Mouse (Mus musculus): ENCODE data around the gene Cacng7. TPM values are rescaled to one million over a fixed set of nuclear protein-coding genes. Genes with fewer than 3 reads are reported as not detected.
A peak's percentile ranks its signal among the peaks of the same experiment; 100 is the strongest.

Gene Cacng7
- total RNA-seq, 4 experiments from 2014 or later = 173 to 194 (median 181) TPM

- DNase-seq (ENCODE audit: low spot score in 2 of 2) = no peak
These were observed 30.0 kb upstream of the Cacng7 start for GRCm38 (mm10) chr7:3302556-3303275.

GRCm38 (mm10) chr7:3303276-3303781, 29.4 kb upstream of the Cacng7 start:
- DNase-seq (ENCODE audit: low spot score in 2 of 2) = peak; percentile 47 to 52

- DNase-seq (ENCODE audit: low spot score in 2 of 2) = no peak
These were observed 29.0 kb upstream of the Cacng7 start for GRCm38 (mm10) chr7:3303789-3304188.

GRCm38 (mm10) chr7:3304298-3304697, 28.5 kb upstream of the Cacng7 start:
- DNase-seq (ENCODE audit: low spot score in 2 of 2) = peak in 1 of 2 experiments; percentile 71

- DNase-seq (ENCODE audit: low spot score in 2 of 2) = no peak
These were observed 26.4 kb upstream of the Cacng7 start for GRCm38 (mm10) chr7:3306400-3306799.

- DNase-seq (ENCODE audit: low spot score in 2 of 2) = no peak
These were observed 24.1 kb upstream of the Cacng7 start for GRCm38 (mm10) chr7:3308646-3309045.

GRCm38 (mm10) chr7:3310233-3310632, 22.5 kb upstream of the Cacng7 start:
- no peak for DNase-seq (ENCODE audit: low spot score in 2 of 2)

GRCm38 (mm10) chr7:3313571-3313970, 19.2 kb upstream of the Cacng7 start:
- DNase-seq (ENCODE audit: low spot score in 2 of 2) = no peak

- DNase-seq (ENCODE audit: low spot score in 2 of 2) = no peak
These were observed 18.6 kb upstream of the Cacng7 start for GRCm38 (mm10) chr7:3314121-3314520.

- DNase-seq (ENCODE audit: low spot score in 2 of 2) = no peak
These were observed 15.1 kb upstream of the Cacng7 start for GRCm38 (mm10) chr7:3317704-3318103.

- DNase-seq (ENCODE audit: low spot score in 2 of 2) = no peak
These were observed 11.9 kb upstream of the Cacng7 start for GRCm38 (mm10) chr7:3320856-3321255.

GRCm38 (mm10) chr7:3323826-3324225, 8.9 kb upstream of the Cacng7 start:
- no peak for DNase-seq (ENCODE audit: low spot score in 2 of 2)

- DNase-seq (ENCODE audit: low spot score in 2 of 2) = no peak
These were observed 4.8 kb upstream of the Cacng7 start for GRCm38 (mm10) chr7:3327961-3328360.

- DNase-seq (ENCODE audit: low spot score in 2 of 2) = peak; percentile 55 to 80
These were observed 2.8 kb upstream of the Cacng7 start for GRCm38 (mm10) chr7:3329776-3330546.

GRCm38 (mm10) chr7:3331171-3331570, 1.6 kb upstream of the Cacng7 start:
- DNase-seq (ENCODE audit: low spot score in 2 of 2) = no peak

- peak; percentile 72 to 90 for DNase-seq (ENCODE audit: low spot score in 2 of 2)
These were observed 1.1 kb upstream of the Cacng7 start for GRCm38 (mm10) chr7:3331581-3332223.

GRCm38 (mm10) chr7:3332224-3332615, 535 bp upstream of the Cacng7 start:
- no peak for DNase-seq (ENCODE audit: low spot score in 2 of 2)

GRCm38 (mm10) chr7:3333542-3333941, 787 bp downstream of the Cacng7 start:
- DNase-seq (ENCODE audit: low spot score in 2 of 2) = no peak

GRCm38 (mm10) chr7:3336412-3336811, 3.7 kb downstream of the Cacng7 start:
- no peak for DNase-seq (ENCODE audit: low spot score in 2 of 2)

GRCm38 (mm10) chr7:3338286-3338935, 5.7 kb downstream of the Cacng7 start:
- DNase-seq (ENCODE audit: low spot score in 2 of 2) = no peak

- no peak for DNase-seq (ENCODE audit: low spot score in 2 of 2)
These were observed 6.3 kb downstream of the Cacng7 start for GRCm38 (mm10) chr7:3339010-3339409.

GRCm38 (mm10) chr7:3343861-3344260, 11.1 kb downstream of the Cacng7 start:
- DNase-seq (ENCODE audit: low spot score in 2 of 2) = no peak
